Mouse (Mus musculus) lung, adult 2 months (tissue): Measurements from ENCODE around the gene Il4i1.

Source experiments
- CTCF ChIP-seq: fragments of 200-500 bp; IDR thresholded peaks from 2 replicates; pipeline ENCODE4 v1.5.1; 2011; ENCODE audit warnings: mild to moderate bottlenecking, low read length, control low read depth; ENCODE audit not compliant: insufficient read depth
- POLR2A ChIP-seq: fragments of 200-500 bp; IDR thresholded peaks from 2 replicates; pipeline ENCODE4 v1.6.1; 2011; ENCODE audit warnings: low read depth, mild to moderate bottlenecking, control low read depth, low read length, borderline replicate concordance; ENCODE audit errors: extremely low read depth

DNA sequence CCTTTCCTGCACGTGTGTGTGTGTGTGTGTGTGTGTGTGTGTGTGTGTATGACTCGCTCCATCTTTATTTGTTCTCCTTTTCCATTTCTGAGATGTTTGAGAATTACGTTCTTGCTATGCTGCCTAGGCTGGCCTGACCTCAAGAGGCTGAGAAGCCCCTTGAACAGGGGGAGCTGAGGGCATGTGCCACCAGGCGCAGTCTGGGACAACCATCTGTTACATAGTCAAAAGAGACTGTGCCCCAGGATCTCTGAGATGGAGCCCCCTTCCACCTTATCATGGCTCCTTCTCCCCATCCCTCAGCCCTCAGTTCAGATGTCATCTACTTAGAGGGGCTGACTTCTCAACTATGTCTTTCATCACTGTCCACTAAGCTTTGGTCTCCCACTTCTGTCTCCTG is 1.8 kb upstream of the Il4i1 start:
- TF ChIP-seq CTCF (no peak), POLR2A (no peak)
